Mouse (Mus musculus) limb, embryonic 12.5 days (tissue): Measurements from ENCODE around the gene Chp1. TPM values are rescaled to one million over a fixed set of nuclear protein-coding genes. Genes with fewer than 3 reads are reported as not detected.

Experiments
- polyA plus RNA-seq: library from polyadenylated mRNA; unstranded; fragments of >200 nt; fragmentation: Nextera tagmentation; extraction: Ambion mirVana; gene quantifications from 2 replicates; pipeline ENCODE4 v1.2.1, GENCODE M21; 2016

Gene Chp1
- polyA plus RNA-seq, 1 experiment from 2014 or later, result 58.5 TPM

Other genes with a start within 250 kb of the Chp1 start
- gene Dll4, start 221.9 kb upstream of the Chp1 start, polyA plus RNA-seq, result 4.8 and 5.3 TPM in 2 replicates
- 0.45 and 0.68 TPM in 2 replicates for gene Chac1, start 196.5 kb upstream of the Chp1 start, polyA plus RNA-seq
- 4.1 and 4.2 TPM in 2 replicates for gene Ino80, start 70.0 kb upstream of the Chp1 start, polyA plus RNA-seq
- 0.36 and 0.74 TPM in 2 replicates for gene Exd1, start 70 bp upstream of the Chp1 start, polyA plus RNA-seq
- gene Nusap1, start 70.6 kb downstream of the Chp1 start, polyA plus RNA-seq, result 88.2 and 90.2 TPM in 2 replicates
- 32.2 and 37.5 TPM in 2 replicates for gene Oip5, start 70.8 kb downstream of the Chp1 start, polyA plus RNA-seq
- gene Ndufaf1, start 115.1 kb downstream of the Chp1 start, polyA plus RNA-seq, result 49.0 and 50.9 TPM in 2 replicates
- 79.0 and 89.2 TPM in 2 replicates for gene Rtf1, start 127.4 kb downstream of the Chp1 start, polyA plus RNA-seq
- gene Itpka, start 194.6 kb downstream of the Chp1 start, polyA plus RNA-seq, result 0.60 and 0.76 TPM in 2 replicates
- gene Ltk, start 212.7 kb downstream of the Chp1 start, polyA plus RNA-seq, result not detected in 2 replicates
- 35.7 and 36.9 TPM in 2 replicates for gene Rpap1, start 239.8 kb downstream of the Chp1 start, polyA plus RNA-seq